Mouse (Mus musculus): ENCODE results near the gene Susd6. TPM values are rescaled to one million over a fixed set of nuclear protein-coding genes. Genes with fewer than 3 reads are reported as not detected.

Gene Susd6
- polyA plus RNA-seq, 1 experiment from 2014 or later = 21.5 TPM

DNA sequence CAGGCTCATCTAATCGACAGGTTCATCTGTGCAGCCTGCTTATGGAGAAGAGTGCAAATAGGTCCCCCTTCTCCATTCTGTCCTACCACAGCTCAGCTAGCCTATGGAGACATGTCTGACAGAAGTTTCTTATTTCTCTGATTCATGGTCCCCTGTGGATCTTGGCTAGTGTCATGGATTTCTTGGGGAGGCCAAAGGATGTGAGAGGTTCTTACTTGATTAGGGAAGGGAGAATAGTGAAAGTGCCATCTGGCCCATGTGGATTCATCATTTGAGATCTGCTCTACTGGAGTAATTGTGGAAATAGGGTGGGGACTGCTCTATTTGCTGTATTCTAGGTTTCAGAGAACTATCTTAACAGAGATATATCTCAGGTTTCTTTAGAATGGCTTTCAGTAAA lies 51.3 kb downstream of the Susd6 start:
- whole genome bisulfite sequencing = 92% methylated on average over 1 of the region's 1 CpGs
- H3K27ac ChIP-seq (ENCODE audit: low read depth, low read length) = no peak overlapping the region
- ATAC-seq (replicated peaks; ENCODE audit: low FRiP score) = no peak

DNA sequence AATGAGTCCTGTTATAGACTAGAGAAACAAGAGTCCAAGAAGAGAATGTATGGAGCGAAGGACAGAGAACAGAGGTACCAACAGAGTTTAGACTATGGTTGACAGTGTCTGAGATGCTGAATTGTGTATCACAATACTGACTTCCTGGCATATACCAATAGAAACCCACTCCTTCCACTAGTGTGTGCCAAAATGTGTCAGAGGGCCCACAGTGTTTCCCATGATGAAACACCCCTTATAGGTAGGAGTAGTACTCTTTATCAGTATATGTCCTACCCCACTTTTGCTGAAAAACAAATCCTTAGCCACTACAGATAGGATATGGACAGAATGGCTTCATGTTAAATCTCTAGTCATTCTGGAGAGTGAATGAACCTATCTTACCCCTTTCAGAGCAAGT lies 52.3 kb downstream of the Susd6 start:
- Histone ChIP-seq H3K36me3 (ENCODE audit: control insufficient read depth, insufficient read depth, low read length) (no peaks in the 10 kb centered on the region), H3K9ac (ENCODE audit: low read length) (no peak overlapping the region), H3K27me3 (ENCODE audit: control insufficient read depth, insufficient read depth, low read length) (no peaks in the 10 kb centered on the region), H3K4me1 (replicated peaks; ENCODE audit: control insufficient read depth, insufficient read depth, low read length) (0 out of 2 replicates have a peak, but pooled peaks cover 2% of the 10 kb centered on the region), H3K4me3 (ENCODE audit: low read depth, low read length) (no peak overlapping the region), H3K9me3 (ENCODE audit: control insufficient read depth, low read length) (no peaks in the 10 kb centered on the region), H3K27ac (ENCODE audit: low read depth, low read length) (no peak overlapping the region), H3K4me2 (ENCODE audit: low read depth, low read length, severe bottlenecking) (no peak overlapping the region)
- 97% methylated on average over 1 of the region's 1 CpGs for WGBS
- ATAC-seq (replicated peaks; ENCODE audit: low FRiP score) (no peak), DNase-seq (ENCODE audit: low spot score) (no peak)

More for the DNA sequence above, 51.3 kb downstream of the Susd6 start:
- no peaks in the 10 kb centered on the region for H3K27me3 ChIP-seq (ENCODE audit: control insufficient read depth, insufficient read depth, low read length)
- H3K9me3 ChIP-seq (ENCODE audit: control insufficient read depth, low read length) = no peaks in the 10 kb centered on the region
- H3K9ac ChIP-seq (ENCODE audit: low read length) = no peak overlapping the region
- no peaks in the 10 kb centered on the region for H3K36me3 ChIP-seq (ENCODE audit: control insufficient read depth, insufficient read depth, low read length)
- DNase-seq (ENCODE audit: low spot score) = no peak
- H3K4me3 ChIP-seq (ENCODE audit: low read depth, low read length) = no peak overlapping the region
- no peak overlapping the region for H3K4me2 ChIP-seq (ENCODE audit: low read depth, low read length, severe bottlenecking)
- H3K4me1 ChIP-seq (replicated peaks; ENCODE audit: control insufficient read depth, insufficient read depth, low read length) = 0 out of 2 replicates have a peak, but pooled peaks cover 2% of the 10 kb centered on the region

- Histone ChIP-seq H3K4me2 (ENCODE audit: low read depth, low read length, severe bottlenecking) (no peak overlapping the region), H3K4me3 (ENCODE audit: low read depth, low read length) (no peak overlapping the region), H3K36me3 (ENCODE audit: control insufficient read depth, insufficient read depth, low read length) (no peaks in the 10 kb centered on the region), H3K9me3 (ENCODE audit: control insufficient read depth, low read length) (no peaks in the 10 kb centered on the region), H3K9ac (ENCODE audit: low read length) (no peak overlapping the region), H3K27ac (ENCODE audit: low read depth, low read length) (no peak overlapping the region), H3K27me3 (ENCODE audit: control insufficient read depth, insufficient read depth, low read length) (no peaks in the 10 kb centered on the region), H3K4me1 (replicated peaks; ENCODE audit: control insufficient read depth, insufficient read depth, low read length) (0 out of 2 replicates have a peak, but pooled peaks cover 2% of the 10 kb centered on the region)
- ATAC-seq (replicated peaks; ENCODE audit: low FRiP score) = no peak
- DNase-seq (ENCODE audit: low spot score) = no peak
- 78% methylated on average over 2 of the region's 2 CpGs for WGBS
Observed at GRCm38 (mm10) chr12:80843236-80843635, 52.9 kb downstream of the Susd6 start.

DNA sequence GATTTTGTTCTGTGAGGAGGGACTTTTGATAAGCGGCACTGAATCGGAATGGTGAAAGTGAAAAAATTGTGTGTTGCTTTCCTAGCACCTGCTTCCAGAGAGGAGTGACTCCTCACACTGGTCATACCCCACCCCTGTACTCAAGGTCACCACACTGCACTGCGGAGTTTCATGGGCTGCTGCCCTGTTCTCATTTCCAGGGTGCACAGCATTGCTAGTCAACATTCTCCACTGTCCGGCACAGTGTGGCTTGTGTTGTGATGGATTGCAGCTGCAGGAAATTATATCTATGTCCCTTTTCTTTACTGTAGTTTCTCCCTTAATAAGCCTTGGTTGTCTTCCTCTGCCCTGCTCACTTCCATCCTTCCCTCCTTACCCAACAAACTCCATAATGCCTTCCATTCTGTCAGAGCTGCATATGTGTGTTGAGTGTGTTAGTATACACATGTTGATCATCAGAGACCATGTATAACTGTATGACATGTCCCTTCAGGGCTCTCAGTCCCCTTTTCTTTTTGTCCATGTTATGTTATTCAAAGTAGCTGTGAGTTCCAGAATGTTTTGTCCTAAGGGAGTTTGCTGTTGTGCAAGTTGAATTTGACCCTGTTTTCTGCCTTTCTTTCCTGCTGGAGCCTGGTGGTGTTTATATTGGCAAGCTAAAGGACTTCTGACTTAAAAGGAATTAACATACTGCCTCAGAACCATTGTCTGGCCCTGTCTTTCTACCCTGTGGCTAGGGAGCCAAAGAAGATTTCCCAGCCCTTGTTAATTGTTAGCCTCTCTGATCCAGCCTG lies 53.5 kb downstream of the Susd6 start:
- 88% methylated on average over 4 of the region's 4 CpGs for WGBS
- 0 out of 2 replicates have a peak, but pooled peaks cover 2% of the 10 kb centered on the region for H3K4me1 ChIP-seq (replicated peaks; ENCODE audit: control insufficient read depth, insufficient read depth, low read length)

GRCm38 (mm10) chr12:80845901-80846300 lies 55.6 kb downstream of the Susd6 start:
- Histone ChIP-seq H3K9me3 (ENCODE audit: control insufficient read depth, low read length) (no peaks in the 10 kb centered on the region), H3K27me3 (ENCODE audit: control insufficient read depth, insufficient read depth, low read length) (no peaks in the 10 kb centered on the region), H3K27ac (ENCODE audit: low read depth, low read length) (no peak overlapping the region), H3K9ac (ENCODE audit: low read length) (no peak overlapping the region), H3K36me3 (ENCODE audit: control insufficient read depth, insufficient read depth, low read length) (no peaks in the 10 kb centered on the region), H3K4me3 (ENCODE audit: low read depth, low read length) (no peak overlapping the region), H3K4me1 (replicated peaks; ENCODE audit: control insufficient read depth, insufficient read depth, low read length) (0 out of 2 replicates have a peak, but pooled peaks cover 2% of the 10 kb centered on the region), H3K4me2 (ENCODE audit: low read depth, low read length, severe bottlenecking) (no peak overlapping the region)
- no peak for DNase-seq (ENCODE audit: low spot score)
- ATAC-seq (replicated peaks; ENCODE audit: low FRiP score) = no peak
- WGBS = 82% methylated on average over 1 of the region's 1 CpGs

More for the DNA sequence above, 53.5 kb downstream of the Susd6 start:
- no peak overlapping the region for H3K27ac ChIP-seq (ENCODE audit: low read depth, low read length)
- H3K4me2 ChIP-seq (ENCODE audit: low read depth, low read length, severe bottlenecking) = no peak overlapping the region
- no peaks in the 10 kb centered on the region for H3K9me3 ChIP-seq (ENCODE audit: control insufficient read depth, low read length)
- ATAC-seq (replicated peaks; ENCODE audit: low FRiP score) (no peak), DNase-seq (ENCODE audit: low spot score) (no peak)
- no peak overlapping the region for H3K9ac ChIP-seq (ENCODE audit: low read length)
- H3K4me3 ChIP-seq (ENCODE audit: low read depth, low read length) = no peak overlapping the region
- no peaks in the 10 kb centered on the region for H3K36me3 ChIP-seq (ENCODE audit: control insufficient read depth, insufficient read depth, low read length)
- H3K27me3 ChIP-seq (ENCODE audit: control insufficient read depth, insufficient read depth, low read length) = no peaks in the 10 kb centered on the region

DNA sequence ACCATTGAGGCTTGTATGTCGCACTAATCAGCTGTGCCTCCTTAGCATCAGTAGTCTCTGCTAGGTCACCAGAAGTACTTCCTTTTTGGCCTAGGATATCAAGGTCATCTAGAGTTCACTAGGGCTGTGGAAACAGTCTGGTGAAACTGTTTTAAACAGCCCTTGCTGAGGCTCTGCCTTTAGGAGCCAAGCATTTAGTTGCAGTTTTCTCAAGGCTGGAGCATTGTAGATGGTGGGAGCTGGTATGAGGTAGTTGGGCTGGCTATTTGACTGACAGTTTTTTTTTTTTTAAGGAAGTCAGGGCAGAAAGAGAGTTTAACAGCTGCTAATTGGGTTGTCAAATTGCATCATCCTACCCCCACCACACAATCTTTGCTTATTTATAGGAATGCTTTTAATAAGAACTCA lies 56.6 kb downstream of the Susd6 start:
- Histone ChIP-seq H3K36me3 (ENCODE audit: control insufficient read depth, insufficient read depth, low read length) (no peaks in the 10 kb centered on the region), H3K9me3 (ENCODE audit: control insufficient read depth, low read length) (no peaks in the 10 kb centered on the region), H3K9ac (ENCODE audit: low read length) (no peak overlapping the region), H3K27me3 (ENCODE audit: control insufficient read depth, insufficient read depth, low read length) (no peaks in the 10 kb centered on the region), H3K4me1 (replicated peaks; ENCODE audit: control insufficient read depth, insufficient read depth, low read length) (0 out of 2 replicates have a peak, but pooled peaks cover 2% of the 10 kb centered on the region), H3K4me3 (ENCODE audit: low read depth, low read length) (no peak overlapping the region), H3K27ac (ENCODE audit: low read depth, low read length) (no peak overlapping the region), H3K4me2 (ENCODE audit: low read depth, low read length, severe bottlenecking) (no peak overlapping the region)
- no peak for ATAC-seq (replicated peaks; ENCODE audit: low FRiP score)
- DNase-seq (ENCODE audit: low spot score) = no peak
- 78% methylated on average over 1 of the region's 1 CpGs for WGBS

DNA sequence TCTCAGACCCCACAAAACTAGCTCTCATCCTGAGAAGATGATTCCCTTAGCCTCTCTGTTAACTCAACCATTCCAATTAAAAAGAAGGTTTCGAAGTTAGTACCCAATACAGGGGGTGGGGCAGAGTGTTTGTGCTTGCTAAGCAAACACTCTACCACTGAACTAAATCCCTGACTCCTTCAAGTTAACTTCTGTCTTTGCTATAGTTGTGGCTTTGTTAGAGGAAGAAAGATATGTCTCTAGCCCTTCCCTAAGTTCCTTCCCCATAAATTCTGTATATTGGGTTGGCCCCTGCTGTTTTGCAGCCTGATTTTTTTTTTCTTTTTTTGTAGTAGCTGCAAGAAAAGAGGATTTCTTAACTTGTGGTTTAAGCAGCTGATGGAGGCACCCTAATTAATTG lies 61.7 kb downstream of the Susd6 start:
- Histone ChIP-seq H3K27me3 (ENCODE audit: control insufficient read depth, insufficient read depth, low read length) (no peaks in the 10 kb centered on the region), H3K36me3 (ENCODE audit: control insufficient read depth, insufficient read depth, low read length) (no peaks in the 10 kb centered on the region), H3K9me3 (ENCODE audit: control insufficient read depth, low read length) (no peaks in the 10 kb centered on the region), H3K4me1 (replicated peaks; ENCODE audit: control insufficient read depth, insufficient read depth, low read length) (no peaks in the 10 kb centered on the region), H3K4me3 (ENCODE audit: low read depth, low read length) (no peak overlapping the region), H3K27ac (ENCODE audit: low read depth, low read length) (no peak overlapping the region), H3K9ac (ENCODE audit: low read length) (no peak overlapping the region), H3K4me2 (ENCODE audit: low read depth, low read length, severe bottlenecking) (no peak overlapping the region)
- no peak for ATAC-seq (replicated peaks; ENCODE audit: low FRiP score)
- 73% methylated on average over 1 of the region's 1 CpGs for WGBS
- DNase-seq (ENCODE audit: low spot score) = no peak

DNA sequence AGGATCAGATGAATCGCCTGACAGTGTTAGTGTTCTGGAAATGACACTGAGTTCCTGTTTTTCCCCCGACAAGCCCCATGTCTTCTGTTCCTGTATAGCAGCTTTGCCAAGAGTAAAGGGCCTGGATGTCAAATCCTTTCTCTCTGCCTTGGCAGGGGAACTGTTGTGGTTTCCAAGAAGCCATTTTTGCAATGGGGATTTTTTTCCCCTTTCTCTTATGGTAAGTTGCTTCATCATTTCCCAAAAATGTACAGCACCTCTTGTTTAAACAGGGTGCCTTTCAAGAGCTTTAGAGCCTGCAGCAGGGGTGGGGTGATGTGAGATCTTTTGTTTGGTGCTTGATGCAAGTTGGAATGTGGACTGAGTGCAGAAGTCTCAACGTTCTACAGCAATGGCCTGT lies 63.4 kb downstream of the Susd6 start:
- H3K4me1 ChIP-seq (replicated peaks; ENCODE audit: control insufficient read depth, insufficient read depth, low read length) = no peaks in the 10 kb centered on the region
- no peaks in the 10 kb centered on the region for H3K27me3 ChIP-seq (ENCODE audit: control insufficient read depth, insufficient read depth, low read length)
- DNase-seq (ENCODE audit: low spot score) (no peak), ATAC-seq (replicated peaks; ENCODE audit: low FRiP score) (no peak)
- no peak overlapping the region for H3K4me2 ChIP-seq (ENCODE audit: low read depth, low read length, severe bottlenecking)
- no peaks in the 10 kb centered on the region for H3K36me3 ChIP-seq (ENCODE audit: control insufficient read depth, insufficient read depth, low read length)
- H3K9ac ChIP-seq (ENCODE audit: low read length) = no peak overlapping the region
- no peaks in the 10 kb centered on the region for H3K9me3 ChIP-seq (ENCODE audit: control insufficient read depth, low read length)
- WGBS = 89% methylated on average over 3 of the region's 3 CpGs
- H3K4me3 ChIP-seq (ENCODE audit: low read depth, low read length) = no peak overlapping the region
- H3K27ac ChIP-seq (ENCODE audit: low read depth, low read length) = no peak overlapping the region

- Histone ChIP-seq H3K36me3 (ENCODE audit: control insufficient read depth, insufficient read depth, low read length) (no peaks in the 10 kb centered on the region), H3K4me3 (ENCODE audit: low read depth, low read length) (no peak overlapping the region), H3K9me3 (ENCODE audit: control insufficient read depth, low read length) (no peaks in the 10 kb centered on the region), H3K9ac (ENCODE audit: low read length) (no peak overlapping the region), H3K4me1 (replicated peaks; ENCODE audit: control insufficient read depth, insufficient read depth, low read length) (no peaks in the 10 kb centered on the region), H3K4me2 (ENCODE audit: low read depth, low read length, severe bottlenecking) (no peak overlapping the region), H3K27ac (ENCODE audit: low read depth, low read length) (no peak overlapping the region), H3K27me3 (ENCODE audit: control insufficient read depth, insufficient read depth, low read length) (no peaks in the 10 kb centered on the region)
- no peak for ATAC-seq (replicated peaks; ENCODE audit: low FRiP score)
- 93% methylated on average over 4 of the region's 4 CpGs for WGBS
- no peak for DNase-seq (ENCODE audit: low spot score)
Observed at GRCm38 (mm10) chr12:80854671-80855070, 64.4 kb downstream of the Susd6 start.
